Mouse (Mus musculus): ENCODE results near the gene Gm128. TPM values are rescaled to one million over a fixed set of nuclear protein-coding genes. Genes with fewer than 3 reads are reported as not detected.

Gene Gm128
- polyA plus RNA-seq, 1 experiment from 2014 or later = 0.16 TPM

DNA sequence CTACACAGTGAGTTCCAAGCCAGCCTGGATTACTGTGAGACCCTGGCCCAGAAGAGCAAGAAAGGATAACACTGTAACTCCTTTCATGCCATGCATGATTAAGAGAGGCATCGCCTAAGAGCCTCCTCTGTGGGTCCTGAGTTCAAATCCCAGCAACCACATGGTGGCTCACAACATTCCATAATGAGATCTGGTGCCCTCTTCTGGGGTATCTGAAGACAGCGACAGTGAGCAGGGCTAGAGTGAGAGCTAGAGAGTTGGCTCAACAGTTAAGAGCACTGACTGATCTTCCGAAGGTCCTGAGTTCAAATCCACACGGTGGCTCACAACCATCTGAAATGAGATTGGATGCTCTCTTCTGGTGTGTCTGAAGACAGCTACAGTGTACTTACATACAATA is 33.1 kb upstream of the Gm128 start:
- DNase-seq (ENCODE audit: low spot score) (no peak), ATAC-seq (ENCODE audit: low FRiP score) (no peak)
- H3K9me3 ChIP-seq (ENCODE audit: control insufficient read depth, low read length) = no peaks in the 10 kb centered on the region
- 0 out of 2 replicates have a peak, but pooled peaks cover under 1% of the 10 kb centered on the region for H3K36me3 ChIP-seq (replicated peaks; ENCODE audit: control insufficient read depth, insufficient read depth)
- 90% methylated on average over 4 of the region's 4 CpGs for WGBS
- no peaks in the 10 kb centered on the region for H3K27me3 ChIP-seq (ENCODE audit: control insufficient read depth, insufficient read depth, low read length)
- no peak overlapping the region for H3K27ac ChIP-seq
- no peaks in the 10 kb centered on the region for H3K4me1 ChIP-seq (replicated peaks; ENCODE audit: control insufficient read depth, insufficient read depth, low read length)
- no peak overlapping the region for H3K9ac ChIP-seq
- H3K4me3 ChIP-seq (replicated peaks; ENCODE audit: low read length) = no peak overlapping the region
- H3K4me2 ChIP-seq (replicated peaks) = no peak overlapping the region

DNA sequence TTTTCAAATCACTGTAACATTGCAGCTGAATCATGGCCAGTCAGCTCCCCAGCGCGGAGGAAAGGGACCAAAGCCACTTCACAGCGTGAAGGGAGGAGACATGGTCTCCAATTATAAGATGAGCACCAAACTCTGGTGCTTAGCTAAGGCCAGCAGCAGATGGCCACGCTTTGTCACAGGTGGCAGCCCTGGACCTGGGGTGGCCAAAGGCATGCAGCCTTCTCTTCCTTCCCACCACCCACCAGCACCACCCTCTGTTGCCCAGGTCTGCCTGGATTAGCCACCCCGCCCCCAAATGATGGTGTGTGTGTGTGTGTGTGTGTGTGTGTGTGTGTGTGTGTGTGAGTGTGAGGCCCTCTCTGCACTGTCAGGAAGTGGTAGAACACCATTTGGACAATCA is 32.1 kb upstream of the Gm128 start:
- DNase-seq (ENCODE audit: low spot score) (no peak), ATAC-seq (ENCODE audit: low FRiP score) (no peak)
- no peak overlapping the region for H3K9ac ChIP-seq
- WGBS = 98% methylated on average over 5 of the region's 5 CpGs
- no peaks in the 10 kb centered on the region for H3K9me3 ChIP-seq (ENCODE audit: control insufficient read depth, low read length)
- no peak overlapping the region for H3K27ac ChIP-seq
- no peak overlapping the region for H3K4me3 ChIP-seq (replicated peaks; ENCODE audit: low read length)
- H3K4me2 ChIP-seq (replicated peaks) = no peak overlapping the region
- no peaks in the 10 kb centered on the region for H3K27me3 ChIP-seq (ENCODE audit: control insufficient read depth, insufficient read depth, low read length)
- no peaks in the 10 kb centered on the region for H3K4me1 ChIP-seq (replicated peaks; ENCODE audit: control insufficient read depth, insufficient read depth, low read length)
- peaks cover 9% of the 10 kb centered on the region for H3K36me3 ChIP-seq (replicated peaks; ENCODE audit: control insufficient read depth, insufficient read depth)

DNA sequence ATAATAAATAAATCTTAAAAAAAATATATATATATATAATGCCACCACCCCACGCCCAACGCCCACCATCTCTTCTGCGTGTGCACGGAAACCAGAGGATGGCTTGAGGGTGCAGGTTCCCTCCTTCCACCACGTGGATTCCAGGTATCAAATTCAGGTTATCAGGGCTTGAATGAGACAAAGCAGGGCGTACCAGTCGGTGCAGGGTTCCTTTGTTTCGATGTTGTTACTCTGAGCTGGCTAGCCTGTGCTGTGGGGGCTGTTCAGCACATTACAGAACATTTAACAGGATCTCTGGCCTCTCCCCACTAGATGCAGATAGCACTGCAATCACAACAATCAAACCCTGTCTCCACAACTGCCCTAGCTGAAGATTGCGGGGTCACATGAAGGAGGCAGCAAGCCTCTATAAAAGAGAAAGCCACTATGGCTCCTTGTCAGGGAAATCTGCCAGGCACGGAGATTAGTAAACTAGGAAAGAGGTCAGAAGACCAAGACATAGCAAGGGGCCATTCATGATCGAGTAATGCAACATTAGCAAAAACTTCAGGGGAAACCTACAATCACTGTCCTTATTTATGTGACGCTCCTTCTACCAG is 29.5 kb upstream of the Gm128 start:
- no peak overlapping the region for H3K4me3 ChIP-seq (replicated peaks; ENCODE audit: low read length)
- DNase-seq (ENCODE audit: low spot score) (no peak), ATAC-seq (ENCODE audit: low FRiP score) (no peak)
- no peaks in the 10 kb centered on the region for H3K27me3 ChIP-seq (ENCODE audit: control insufficient read depth, insufficient read depth, low read length)
- no peak overlapping the region for H3K27ac ChIP-seq
- WGBS = 86% methylated on average over 12 of the region's 12 CpGs
- H3K9ac ChIP-seq = no peak overlapping the region
- no peaks in the 10 kb centered on the region for H3K4me1 ChIP-seq (replicated peaks; ENCODE audit: control insufficient read depth, insufficient read depth, low read length)
- no peak overlapping the region for H3K4me2 ChIP-seq (replicated peaks)
- H3K9me3 ChIP-seq (ENCODE audit: control insufficient read depth, low read length) = no peaks in the 10 kb centered on the region
- peaks cover 28% of the 10 kb centered on the region for H3K36me3 ChIP-seq (replicated peaks; ENCODE audit: control insufficient read depth, insufficient read depth)

DNA sequence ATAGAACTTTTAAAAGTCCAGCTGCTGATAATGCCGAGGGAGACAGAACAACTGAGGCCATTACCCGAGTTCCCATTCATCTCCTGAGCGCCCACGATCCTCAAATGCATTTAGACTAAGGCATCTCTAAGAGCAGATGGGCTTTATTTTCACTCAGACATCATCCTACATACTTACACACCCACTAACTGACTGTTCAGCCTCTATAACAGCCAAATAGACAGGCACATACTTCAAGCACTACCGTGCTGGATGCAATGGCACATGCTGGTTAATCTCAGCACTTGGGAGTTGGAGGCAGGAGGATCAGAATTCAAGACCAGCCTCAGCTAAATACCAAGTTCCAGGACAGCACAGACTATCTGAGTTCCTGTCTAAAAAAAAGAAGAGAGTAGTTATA is 28.4 kb upstream of the Gm128 start:
- no peaks in the 10 kb centered on the region for H3K9me3 ChIP-seq (ENCODE audit: control insufficient read depth, low read length)
- H3K27ac ChIP-seq = no peak overlapping the region
- DNase-seq (ENCODE audit: low spot score) (no peak), ATAC-seq (ENCODE audit: low FRiP score) (no peak)
- no peak overlapping the region for H3K9ac ChIP-seq
- no peak overlapping the region for H3K4me2 ChIP-seq (replicated peaks)
- H3K36me3 ChIP-seq (replicated peaks; ENCODE audit: control insufficient read depth, insufficient read depth) = peaks cover 33% of the 10 kb centered on the region
- no peak overlapping the region for H3K4me3 ChIP-seq (replicated peaks; ENCODE audit: low read length)
- WGBS = 92% methylated on average over 5 of the region's 5 CpGs
- no peaks in the 10 kb centered on the region for H3K4me1 ChIP-seq (replicated peaks; ENCODE audit: control insufficient read depth, insufficient read depth, low read length)
- H3K27me3 ChIP-seq (ENCODE audit: control insufficient read depth, insufficient read depth, low read length) = no peaks in the 10 kb centered on the region

DNA sequence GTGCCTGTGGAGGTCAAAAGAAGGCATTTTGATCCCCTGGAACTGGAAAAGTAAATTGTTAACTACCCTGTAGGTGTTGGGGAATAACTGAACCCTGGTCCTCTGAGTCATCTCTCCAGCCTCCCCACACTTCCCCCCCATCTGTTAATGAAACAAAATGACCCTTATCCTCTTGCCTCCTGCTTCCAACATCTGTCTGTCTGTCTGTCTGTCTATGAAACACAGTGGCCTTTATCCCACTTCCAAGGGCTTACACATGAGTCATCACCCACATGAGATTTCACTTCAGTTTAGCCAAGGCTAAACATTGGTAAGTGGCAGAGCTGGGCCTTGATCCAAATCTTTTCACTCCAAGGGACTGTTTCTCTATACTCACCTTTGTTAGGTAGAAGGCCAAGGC is 26.5 kb upstream of the Gm128 start:
- Histone ChIP-seq H3K9me3 (ENCODE audit: control insufficient read depth, low read length) (no peaks in the 10 kb centered on the region), H3K36me3 (replicated peaks; ENCODE audit: control insufficient read depth, insufficient read depth) (peaks cover 51% of the 10 kb centered on the region), H3K27ac (no peak overlapping the region), H3K4me3 (replicated peaks; ENCODE audit: low read length) (no peak overlapping the region), H3K27me3 (ENCODE audit: control insufficient read depth, insufficient read depth, low read length) (no peaks in the 10 kb centered on the region), H3K4me1 (replicated peaks; ENCODE audit: control insufficient read depth, insufficient read depth, low read length) (no peaks in the 10 kb centered on the region), H3K9ac (no peak overlapping the region), H3K4me2 (replicated peaks) (no peak overlapping the region)
- DNase-seq (ENCODE audit: low spot score) = no peak
- no peak for ATAC-seq (ENCODE audit: low FRiP score)

DNA sequence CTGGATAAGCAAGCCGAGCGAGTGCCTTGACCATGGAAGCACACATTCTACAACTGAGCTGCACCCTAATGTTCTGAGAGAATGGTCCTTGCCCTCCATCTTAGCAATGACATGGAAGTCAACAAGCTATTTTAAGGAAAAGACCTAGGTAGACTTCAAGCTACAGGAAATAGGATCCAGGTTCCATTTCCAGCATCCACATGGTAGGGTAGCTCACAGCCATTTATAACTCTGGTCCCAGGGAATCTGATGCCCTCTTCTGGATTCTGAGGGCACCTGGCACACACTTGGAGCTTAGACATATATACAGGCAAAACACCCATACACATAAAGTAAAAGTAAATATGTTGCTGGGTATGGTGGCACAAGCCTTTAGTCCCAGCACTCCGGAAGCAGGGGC is 24.7 kb upstream of the Gm128 start:
- Histone ChIP-seq H3K36me3 (replicated peaks; ENCODE audit: control insufficient read depth, insufficient read depth) (peaks cover 68% of the 10 kb centered on the region), H3K4me1 (replicated peaks; ENCODE audit: control insufficient read depth, insufficient read depth, low read length) (no peaks in the 10 kb centered on the region), H3K4me3 (replicated peaks; ENCODE audit: low read length) (no peak overlapping the region), H3K4me2 (replicated peaks) (no peak overlapping the region), H3K27me3 (ENCODE audit: control insufficient read depth, insufficient read depth, low read length) (no peaks in the 10 kb centered on the region), H3K9ac (no peak overlapping the region), H3K27ac (no peak overlapping the region), H3K9me3 (ENCODE audit: control insufficient read depth, low read length) (no peaks in the 10 kb centered on the region)
- no peak for ATAC-seq (ENCODE audit: low FRiP score)
- WGBS = 97% methylated on average over 3 of the region's 3 CpGs
- DNase-seq (ENCODE audit: low spot score) = no peak

DNA sequence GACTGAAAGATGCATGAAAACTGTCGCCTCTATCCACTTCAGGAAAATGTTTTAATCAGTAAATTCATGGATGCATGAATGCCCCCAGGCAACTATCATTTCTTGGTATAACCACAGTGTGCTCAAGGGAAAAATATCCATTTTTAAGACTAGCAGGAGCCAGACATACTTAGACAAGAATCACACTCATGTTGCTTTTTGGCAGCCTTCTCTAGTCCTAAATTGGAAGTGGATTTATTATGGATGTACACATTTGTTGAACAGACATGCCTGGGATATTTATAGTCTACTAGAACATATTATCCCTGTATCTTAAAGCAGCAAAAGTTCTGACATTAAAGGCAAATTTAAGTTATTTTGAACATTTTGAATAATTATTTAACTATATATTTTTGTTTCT is 23.3 kb upstream of the Gm128 start:
- WGBS = 66% methylated on average over 1 of the region's 1 CpGs
- H3K36me3 ChIP-seq (replicated peaks; ENCODE audit: control insufficient read depth, insufficient read depth) = peaks cover 78% of the 10 kb centered on the region

DNA sequence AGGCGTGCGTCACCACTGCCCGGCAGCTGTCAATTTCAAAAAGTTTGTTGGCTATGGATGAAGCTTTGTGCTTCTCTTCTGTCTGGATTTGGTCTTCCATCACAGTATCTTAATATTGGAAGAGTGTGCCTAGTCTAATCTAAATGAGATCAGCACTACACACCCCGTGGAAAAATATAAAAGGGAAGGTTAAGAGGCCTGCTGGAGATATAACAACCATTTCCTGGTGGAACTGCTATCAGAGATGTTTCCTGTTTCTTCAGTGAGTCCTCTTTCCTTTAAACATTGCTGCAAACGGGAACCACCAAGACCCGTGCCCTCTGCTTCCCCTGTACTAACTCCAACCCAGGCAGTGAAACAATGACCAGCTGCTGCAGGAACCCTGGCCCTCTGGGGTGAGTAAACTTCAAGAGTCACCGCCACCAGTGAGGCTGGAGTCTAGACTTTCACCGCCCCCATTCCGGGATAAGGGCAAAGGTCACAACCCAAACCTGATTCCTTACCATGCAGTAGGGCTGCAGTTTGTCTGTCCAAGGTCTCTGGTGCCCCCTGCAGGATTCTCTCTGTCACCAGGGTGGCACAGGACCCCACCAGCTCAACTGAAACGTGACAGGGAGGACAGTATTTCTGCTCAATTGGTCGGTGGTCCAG is 21.8 kb upstream of the Gm128 start:
- Histone ChIP-seq H3K4me3 (replicated peaks; ENCODE audit: low read length) (no peak overlapping the region), H3K4me1 (replicated peaks; ENCODE audit: control insufficient read depth, insufficient read depth, low read length) (no peaks in the 10 kb centered on the region), H3K27me3 (ENCODE audit: control insufficient read depth, insufficient read depth, low read length) (no peaks in the 10 kb centered on the region), H3K9ac (no peak overlapping the region), H3K27ac (no peak overlapping the region), H3K9me3 (ENCODE audit: control insufficient read depth, low read length) (no peaks in the 10 kb centered on the region), H3K36me3 (replicated peaks; ENCODE audit: control insufficient read depth, insufficient read depth) (peaks cover 82% of the 10 kb centered on the region), H3K4me2 (replicated peaks) (no peak overlapping the region)
- WGBS = 51% methylated on average over 11 of the region's 11 CpGs
- DNase-seq (ENCODE audit: low spot score) = peak; percentile 34
- ATAC-seq (ENCODE audit: low FRiP score) = no peak

More for the DNA sequence above, 23.3 kb upstream of the Gm128 start:
- no peak overlapping the region for H3K9ac ChIP-seq
- H3K27ac ChIP-seq = no peak overlapping the region
- no peak overlapping the region for H3K4me2 ChIP-seq (replicated peaks)
- H3K4me3 ChIP-seq (replicated peaks; ENCODE audit: low read length) = no peak overlapping the region
- no peaks in the 10 kb centered on the region for H3K9me3 ChIP-seq (ENCODE audit: control insufficient read depth, low read length)
- DNase-seq (ENCODE audit: low spot score) = no peak
- no peak for ATAC-seq (ENCODE audit: low FRiP score)
- no peaks in the 10 kb centered on the region for H3K4me1 ChIP-seq (replicated peaks; ENCODE audit: control insufficient read depth, insufficient read depth, low read length)
- H3K27me3 ChIP-seq (ENCODE audit: control insufficient read depth, insufficient read depth, low read length) = no peaks in the 10 kb centered on the region

DNA sequence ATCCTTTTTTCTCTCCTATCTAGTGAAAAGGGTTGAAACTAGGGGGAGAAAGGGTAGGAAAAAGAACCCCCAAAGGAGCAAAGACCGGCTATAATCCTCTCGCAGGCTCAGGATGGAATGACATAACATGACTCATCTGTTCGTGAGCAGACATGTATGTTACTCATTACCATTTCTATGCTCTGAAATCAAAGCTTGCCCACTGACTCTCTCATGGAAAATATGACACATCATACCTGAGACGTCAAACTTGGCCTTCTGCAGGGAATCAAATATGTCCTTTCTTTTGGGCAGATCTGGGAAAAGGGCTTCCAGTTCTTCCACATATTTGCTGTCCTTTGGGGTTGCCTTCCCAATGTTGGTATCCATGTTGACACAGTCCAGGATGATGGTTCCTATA is 20.6 kb upstream of the Gm128 start:
- DNase-seq (ENCODE audit: low spot score) (no peak), ATAC-seq (ENCODE audit: low FRiP score) (no peak)
- no peaks in the 10 kb centered on the region for H3K9me3 ChIP-seq (ENCODE audit: control insufficient read depth, low read length)
- H3K27me3 ChIP-seq (ENCODE audit: control insufficient read depth, insufficient read depth, low read length) = no peaks in the 10 kb centered on the region
- H3K4me2 ChIP-seq (replicated peaks) = no peak overlapping the region
- H3K27ac ChIP-seq = no peak overlapping the region
- H3K9ac ChIP-seq = no peak overlapping the region
- no peak overlapping the region for H3K4me3 ChIP-seq (replicated peaks; ENCODE audit: low read length)
- WGBS = 93% methylated on average over 4 of the region's 4 CpGs
- H3K36me3 ChIP-seq (replicated peaks; ENCODE audit: control insufficient read depth, insufficient read depth) = peaks cover 82% of the 10 kb centered on the region
- no peaks in the 10 kb centered on the region for H3K4me1 ChIP-seq (replicated peaks; ENCODE audit: control insufficient read depth, insufficient read depth, low read length)

DNA sequence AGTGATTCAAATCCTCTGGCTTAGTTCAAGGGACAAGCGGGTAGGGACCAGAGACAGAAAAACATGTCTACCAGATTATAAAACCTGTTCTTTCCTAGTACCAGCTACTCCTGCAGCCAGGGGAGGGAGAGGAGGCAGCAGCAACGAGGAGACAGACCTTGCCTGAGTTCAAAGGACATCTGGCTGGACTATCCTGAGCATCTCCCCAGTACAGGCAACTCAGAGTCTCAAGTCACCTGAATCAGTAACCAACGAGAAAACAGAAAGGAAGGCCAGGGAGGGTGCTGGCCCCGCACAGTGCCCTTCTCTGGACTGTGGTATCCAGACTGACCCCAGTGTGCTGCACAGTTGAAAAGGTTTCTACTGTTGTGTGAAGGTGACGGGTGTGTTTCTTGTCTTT is 15.5 kb upstream of the Gm128 start:
- no peak for DNase-seq (ENCODE audit: low spot score)
- Histone ChIP-seq H3K9me3 (ENCODE audit: control insufficient read depth, low read length) (no peaks in the 10 kb centered on the region), H3K36me3 (replicated peaks; ENCODE audit: control insufficient read depth, insufficient read depth) (peaks cover 93% of the 10 kb centered on the region)

More for the DNA sequence above, 15.5 kb upstream of the Gm128 start:
- 93% methylated on average over 5 of the region's 5 CpGs for WGBS
- H3K9ac ChIP-seq = no peak overlapping the region
- no peaks in the 10 kb centered on the region for H3K27me3 ChIP-seq (ENCODE audit: control insufficient read depth, insufficient read depth, low read length)
- ATAC-seq (ENCODE audit: low FRiP score) = no peak
- no peak overlapping the region for H3K4me2 ChIP-seq (replicated peaks)
- no peak overlapping the region for H3K4me3 ChIP-seq (replicated peaks; ENCODE audit: low read length)
- H3K27ac ChIP-seq = no peak overlapping the region
- H3K4me1 ChIP-seq (replicated peaks; ENCODE audit: control insufficient read depth, insufficient read depth, low read length) = no peaks in the 10 kb centered on the region

All from hindbrain, embryonic 14.5 days (tissue).